Mouse (Mus musculus): ENCODE measurements at regions not wholly inside any gene's neighbourhood (a gene's known extent, or its start where the extent isn't known, plus 50 kb on each side); places are given as distances from the start of the nearest gene placed in this dataset.
"Not testable (repeated sequence)": the region's sequence is repeated elsewhere in the genome, so short reads cannot be mapped to it uniquely, and the experiment has no call there.

DNA sequence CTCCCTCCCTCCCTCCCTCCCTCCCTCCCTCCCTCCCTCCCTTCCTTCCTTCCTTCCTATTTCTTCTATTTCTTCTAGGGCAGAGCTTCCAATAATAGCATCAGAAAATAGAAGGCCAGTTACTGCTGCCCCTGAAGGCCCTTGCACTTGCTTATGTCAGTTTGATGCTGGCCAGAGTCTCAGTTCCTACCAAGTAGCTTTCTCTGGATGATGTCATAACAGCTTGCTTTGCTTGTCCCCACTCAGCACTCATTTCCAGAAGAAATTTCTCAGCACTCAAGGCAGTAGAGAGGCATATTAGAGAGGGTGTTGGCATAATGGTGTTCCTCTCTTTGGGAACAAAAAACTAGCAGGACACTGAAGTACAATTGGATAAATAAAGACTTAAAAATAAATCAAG lies 811.6 kb upstream of the 4930444P10Rik start:
- DNase-seq: no peak

- not testable (repeated sequence) for DNase-seq
Measured at GRCm38 (mm10) chr1:16868383-16868782, 775.3 kb upstream of the 4930444P10Rik start.

DNA sequence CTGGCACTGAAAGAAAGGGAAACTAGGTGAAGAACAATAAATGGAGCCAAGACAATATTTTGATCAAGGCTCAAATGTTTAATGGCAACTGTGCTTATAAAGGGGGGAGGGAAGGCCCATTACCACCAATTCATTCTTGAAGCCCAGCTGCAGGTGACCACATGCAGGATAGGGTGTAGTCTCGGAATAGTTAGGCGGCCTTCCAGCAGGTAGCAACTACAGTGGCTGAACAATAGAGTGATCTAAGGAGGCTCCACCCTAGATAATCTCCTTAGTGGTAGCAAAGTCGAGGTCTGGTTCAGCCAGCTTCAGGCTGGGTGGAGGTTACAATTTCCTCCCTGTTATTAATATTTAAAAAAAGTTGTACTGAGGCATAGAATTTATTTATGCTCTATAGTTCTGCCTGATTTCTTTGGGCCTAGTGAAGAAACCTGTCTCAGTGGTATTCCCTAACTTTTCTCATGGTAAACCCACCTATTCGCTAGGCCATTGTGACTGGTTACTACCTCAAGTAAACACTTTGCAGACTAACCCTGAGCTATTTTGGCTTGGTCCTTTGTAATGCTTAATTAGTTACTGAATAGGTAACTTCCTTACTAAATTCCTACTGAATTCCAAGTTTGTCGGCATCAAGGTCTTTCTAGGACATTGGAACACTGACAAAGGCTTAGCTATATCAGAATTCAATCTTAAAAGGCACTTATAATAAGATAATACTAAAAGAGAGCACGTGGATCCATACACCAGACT lies 774.1 kb upstream of the 4930444P10Rik start:
- not testable (repeated sequence) for DNase-seq

GRCm38 (mm10) chr1:16837111-16837510 lies 744.0 kb upstream of the 4930444P10Rik start:
- DNase-seq: no peak

DNA sequence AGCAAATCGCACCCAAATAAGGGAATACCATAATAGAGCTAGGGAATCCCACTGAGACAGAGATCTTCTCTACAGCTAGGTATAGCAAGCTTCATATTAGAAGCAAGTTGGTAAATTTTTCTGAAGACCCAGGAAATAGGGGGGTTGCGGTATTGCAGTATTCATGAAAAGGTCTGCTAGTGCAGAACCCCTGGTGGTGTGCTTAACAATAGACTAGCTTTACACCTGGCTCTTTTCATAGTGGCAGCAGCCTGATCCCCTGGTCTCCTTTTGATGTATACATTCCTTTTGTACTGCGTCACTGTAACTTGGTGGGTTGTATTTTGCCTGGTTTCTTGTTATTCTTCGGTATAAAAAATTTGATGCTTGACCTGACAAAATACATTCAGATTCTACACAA lies 731.6 kb upstream of the 4930444P10Rik start:
- DNase-seq: not testable (repeated sequence)

GRCm38 (mm10) chr1:16824057-16824456 lies 730.9 kb upstream of the 4930444P10Rik start:
- no peak for DNase-seq

GRCm38 (mm10) chr1:16821186-16821585 lies 728.1 kb upstream of the 4930444P10Rik start:
- DNase-seq: no peak

DNA sequence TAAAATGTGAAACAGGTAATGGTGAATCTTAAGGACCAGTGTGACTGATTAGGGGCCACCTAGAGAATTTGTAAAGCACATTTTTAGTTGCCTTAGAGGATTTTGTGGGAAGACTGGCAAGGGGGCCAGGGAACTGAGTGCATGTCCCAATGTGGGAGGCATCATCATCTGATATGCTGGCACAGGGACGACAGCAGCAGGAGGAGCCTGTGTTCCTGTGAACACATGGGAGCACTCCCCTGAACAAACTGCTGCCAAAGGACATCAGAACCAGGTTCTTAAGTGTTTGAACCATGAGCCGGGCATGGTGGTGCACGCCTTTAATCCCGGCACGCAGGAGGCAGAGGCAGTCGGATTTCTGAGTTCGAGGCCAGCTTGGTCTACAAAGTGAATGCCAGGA lies 723.4 kb upstream of the 4930444P10Rik start:
- no peak for DNase-seq

DNA sequence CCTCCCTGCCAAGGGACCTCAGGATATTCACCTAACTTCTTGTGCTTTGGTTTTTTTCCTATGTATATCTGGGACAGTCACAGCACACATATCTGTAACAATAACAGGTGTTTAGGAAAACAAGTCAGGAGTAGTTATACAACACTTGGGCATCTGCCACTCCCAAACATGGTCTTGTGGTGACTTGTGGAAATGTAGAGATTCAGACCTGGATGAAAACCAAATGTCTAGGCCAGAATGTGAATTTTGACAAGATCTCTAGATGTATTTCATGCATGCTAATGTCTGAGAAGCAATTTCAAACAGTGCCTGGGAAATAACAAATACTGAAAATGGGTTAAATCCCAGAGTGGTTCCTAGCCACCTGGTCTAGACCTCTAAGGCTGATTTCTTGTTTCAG lies 722.6 kb upstream of the 4930444P10Rik start:
- DNase-seq: no peak

DNA sequence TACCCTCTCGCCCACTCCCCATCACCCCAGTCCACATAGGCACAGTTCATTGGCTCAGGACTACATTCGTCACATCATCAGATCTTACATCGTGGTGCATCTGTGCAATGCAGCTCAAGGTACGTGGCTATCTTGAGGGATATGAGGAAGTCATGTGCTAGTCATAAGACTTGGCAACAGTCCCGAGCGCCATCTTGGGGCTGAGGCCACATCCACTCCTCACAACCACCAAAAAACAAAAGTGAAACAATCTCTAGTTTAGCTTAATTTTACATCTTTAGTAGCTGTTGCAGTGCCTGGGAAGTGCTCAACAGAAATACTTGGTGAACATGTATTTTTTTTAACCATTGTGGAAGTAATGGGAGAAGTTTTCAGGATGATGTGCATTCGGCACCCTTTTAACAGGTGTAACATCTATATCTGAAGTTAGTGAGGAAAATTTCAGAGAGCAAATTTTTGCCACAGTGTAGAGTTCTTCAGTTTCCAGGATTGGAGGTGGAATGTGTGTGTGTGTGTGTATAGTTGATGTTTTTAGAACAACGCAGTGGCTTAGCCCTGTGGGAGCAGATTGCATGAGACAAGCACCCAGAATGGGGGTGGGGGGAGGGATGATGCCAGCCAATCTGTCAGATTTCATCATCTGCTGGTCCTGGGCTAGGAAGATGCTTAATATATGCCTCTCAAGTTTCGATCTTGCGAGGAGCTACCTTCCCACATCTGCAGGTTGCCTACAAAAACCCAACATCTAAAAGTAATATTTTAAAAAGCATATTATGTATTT lies 716.4 kb upstream of the 4930444P10Rik start:
- DNase-seq: no peak

- DNase-seq: peak; percentile 88
Measured at GRCm38 (mm10) chr1:16798292-16798691, 705.2 kb upstream of the 4930444P10Rik start.

- no peak for DNase-seq
Measured at GRCm38 (mm10) chr1:16796449-16796848, 703.3 kb upstream of the 4930444P10Rik start.

- DNase-seq: no peak
Measured at GRCm38 (mm10) chr1:16790733-16791309, 697.7 kb upstream of the 4930444P10Rik start.

GRCm38 (mm10) chr1:16779791-16780190 lies 686.7 kb upstream of the 4930444P10Rik start:
- no peak for DNase-seq

DNA sequence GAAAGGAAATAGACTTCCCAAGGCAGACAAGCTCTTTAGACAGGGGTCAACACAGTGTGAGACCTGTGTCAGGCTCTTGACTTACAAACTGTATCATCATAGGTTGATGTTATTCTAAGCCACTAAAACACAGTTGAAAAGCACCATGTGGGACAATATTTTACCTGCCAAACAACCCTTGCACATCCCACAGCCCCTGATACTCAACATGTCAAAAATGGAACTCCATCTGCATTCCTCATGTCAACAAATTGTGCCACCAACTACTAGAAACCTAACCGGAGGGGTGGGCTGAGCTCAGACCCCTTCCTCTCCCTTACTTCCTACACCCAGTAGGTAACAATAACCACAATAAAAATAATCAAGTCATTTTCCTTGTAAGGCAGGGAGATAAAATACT lies 667.8 kb upstream of the 4930444P10Rik start:
- no peak for DNase-seq

All from heart, postnatal 4 days (tissue).